Mouse (Mus musculus) hindbrain, embryonic 14.5 days (tissue): Measurements from ENCODE around the gene Efcab6. TPM values are rescaled to one million over a fixed set of nuclear protein-coding genes. Genes with fewer than 3 reads are reported as not detected.

Experiments used
- ATAC-seq: fragments of 200-750 bp; cut with Nextera tagmentation; 2 replicates; pipeline ENCODE4 v1.8.0; 2017; ENCODE audit warnings: moderate number of reproducible peaks, mild to moderate bottlenecking, moderate TSS enrichment, moderate library complexity; ENCODE audit not compliant: low FRiP score
- DNase-seq: peaks from one replicate; pipeline ENCODE4 v3.0.0-alpha.2; 2015; ENCODE audit warnings: low spot score
- H3K27ac ChIP-seq: fragments of 300-500 bp; sonication (generic); 2 replicates; pipeline ENCODE4 v1.5.1; 2014; ENCODE audit warnings: mild to moderate bottlenecking, moderate library complexity
- H3K27me3 ChIP-seq: fragments of 300-500 bp; sonication (generic); 2 replicates; pipeline ENCODE4 v1.6.1; 2014; ENCODE audit warnings: mild to moderate bottlenecking, low read length, mixed read lengths; ENCODE audit not compliant: control insufficient read depth, insufficient read depth
- H3K36me3 ChIP-seq: fragments of 300-500 bp; sonication (generic); replicated peaks from 2 replicates; pipeline ENCODE4 v1.6.1; 2014; ENCODE audit not compliant: control insufficient read depth, insufficient read depth
- H3K4me1 ChIP-seq: fragments of 300-500 bp; sonication (generic); replicated peaks from 2 replicates; pipeline ENCODE4 v1.6.1; 2014; ENCODE audit warnings: antibody characterized with exemption, low read length, mixed read lengths; ENCODE audit not compliant: control insufficient read depth, insufficient read depth
- H3K4me2 ChIP-seq: fragments of 300-500 bp; sonication (generic); replicated peaks from 2 replicates; pipeline ENCODE4 v1.6.1; 2014; ENCODE audit warnings: mild to moderate bottlenecking, moderate library complexity
- H3K4me3 ChIP-seq: fragments of 300-500 bp; sonication (generic); replicated peaks from 2 replicates; pipeline ENCODE4 v1.5.1; 2014; ENCODE audit warnings: mild to moderate bottlenecking, low read length
- H3K9ac ChIP-seq: fragments of 300-500 bp; sonication (generic); 2 replicates; pipeline ENCODE4 v1.6.1; 2014
- H3K9me3 ChIP-seq: fragments of 300-500 bp; sonication (generic); 2 replicates; pipeline ENCODE4 v1.6.1; 2016; ENCODE audit warnings: low read length; ENCODE audit not compliant: control insufficient read depth
- WGBS: fragments of 180-500 bp; shearing (Covaris S2); extraction: QIAGEN DNeasy Blood & Tissue Kit; methylation state at CpG from one replicate; pipeline ENCODE4 v1.1.7; 2014; 5-methylcytosine and 5-hydroxymethylcytosine counted together
- polyA plus RNA-seq: library from polyadenylated mRNA; unstranded; fragments of >200 nt; fragmentation: Nextera tagmentation; extraction: Ambion mirVana; gene quantifications from 2 replicates; pipeline ENCODE4 v1.2.1, GENCODE M21; 2014

Efcab6 gene
- polyA plus RNA-seq, 1 experiment from 2014 or later = 0.88 TPM

- DNase-seq (no peak), ATAC-seq (no peak)
- Histone ChIP-seq H3K9ac (no peak overlapping the region), H3K27me3 (no peaks in the 10 kb centered on the region), H3K36me3 (no peaks in the 10 kb centered on the region), H3K4me3 (no peak overlapping the region), H3K4me2 (no peak overlapping the region), H3K4me1 (no peaks in the 10 kb centered on the region), H3K27ac (no peak overlapping the region), H3K9me3 (no peaks in the 10 kb centered on the region)
- 66% methylated on average over 6 of the region's 6 CpGs for whole genome bisulfite sequencing
Measured at GRCm38 (mm10) chr15:83832265-83832664, 232.9 kb downstream of the Efcab6 start.

GRCm38 (mm10) chr15:83829226-83829625 is 236.0 kb downstream of the Efcab6 start:
- ATAC-seq (no peak), DNase-seq (no peak)
- Histone ChIP-seq H3K27me3 (no peaks in the 10 kb centered on the region), H3K9ac (no peak overlapping the region), H3K4me2 (no peak overlapping the region), H3K4me3 (no peak overlapping the region), H3K27ac (no peak overlapping the region), H3K4me1 (no peaks in the 10 kb centered on the region), H3K9me3 (no peaks in the 10 kb centered on the region), H3K36me3 (no peaks in the 10 kb centered on the region)
- 76% methylated on average over 13 of the region's 13 CpGs for WGBS

- Histone ChIP-seq H3K27me3 (no peaks in the 10 kb centered on the region), H3K36me3 (no peaks in the 10 kb centered on the region), H3K4me2 (no peak overlapping the region), H3K9me3 (no peaks in the 10 kb centered on the region), H3K27ac (no peak overlapping the region), H3K9ac (no peak overlapping the region), H3K4me1 (no peaks in the 10 kb centered on the region), H3K4me3 (no peak overlapping the region)
- 80% methylated on average over 8 of the region's 8 CpGs for WGBS
- DNase-seq (no peak), ATAC-seq (no peak)
Measured at GRCm38 (mm10) chr15:83828011-83828410, 237.2 kb downstream of the Efcab6 start.

Other genes starting within 250 kb of the Efcab6 start
- gene Sult4a1, start 40.4 kb upstream of the Efcab6 start, polyA plus RNA-seq = 70.3 and 78.6 TPM in 2 replicates
- gene Pnpla5, start 57.8 kb upstream of the Efcab6 start, polyA plus RNA-seq = not detected in 2 replicates
- gene Pnpla3, start 102.5 kb upstream of the Efcab6 start, polyA plus RNA-seq = 3.4 and 4.2 TPM in 2 replicates
- gene Samm50, start 126.9 kb upstream of the Efcab6 start, polyA plus RNA-seq = 56.3 and 56.7 TPM in 2 replicates
- 4.1 and 5.1 TPM in 2 replicates for gene Parvb, start 166.7 kb upstream of the Efcab6 start, polyA plus RNA-seq